Mouse (Mus musculus): Measurements from ENCODE around the gene Gm49393.

- no peak for TF ChIP-seq CTCF (IDR thresholded peaks at IDR 0.05)
- peak; percentile 54 for TF ChIP-seq EP300 (IDR thresholded peaks at IDR 0.05)
Observed at GRCm38 (mm10) chr13:60812768-60813167, 122.6 kb downstream of the Gm49393 start.
